Mouse (Mus musculus) spleen, adult 2 months (tissue): Measurements from ENCODE around the gene Immp2l. TPM values are rescaled to one million over a fixed set of nuclear protein-coding genes. Genes with fewer than 3 reads are reported as not detected.
A peak's percentile ranks its signal among the peaks of the same experiment; 100 is the strongest.

Experiments
- DNase-seq, 2 experiments: peaks; one replicate each; pipeline versions ENCODE4 v3.0.0 to v3.0.0-alpha.2; 2012 to 2021; ENCODE audit warnings: low spot score in 2 of 2, low read depth in 1 of 2
- H3K27ac ChIP-seq: fragments of 200-500 bp; 2 replicates; pipeline ENCODE4 v1.5.1; 2012; ENCODE audit warnings: low read length, inconsistent platforms; ENCODE audit not compliant: insufficient read depth
- H3K27me3 ChIP-seq: fragments of 200-500 bp; 2 replicates; pipeline ENCODE4 v1.6.1; 2012; ENCODE audit warnings: mild to moderate bottlenecking, moderate library complexity, low read length, inconsistent platforms; ENCODE audit not compliant: control insufficient read depth, insufficient read depth
- H3K36me3 ChIP-seq: fragments of 200-500 bp; 2 replicates; pipeline ENCODE4 v1.6.1; 2012; ENCODE audit warnings: mild to moderate bottlenecking, low read length, inconsistent platforms; ENCODE audit not compliant: control insufficient read depth, insufficient read depth
- H3K4me1 ChIP-seq: fragments of 200-500 bp; 2 replicates; pipeline ENCODE4 v1.6.1; 2011; ENCODE audit warnings: inconsistent platforms; ENCODE audit not compliant: control insufficient read depth, insufficient read depth, insufficient read length
- H3K4me3 ChIP-seq: fragments of 200-500 bp; 2 replicates; pipeline ENCODE4 v1.5.1; 2011; ENCODE audit warnings: mild to moderate bottlenecking, inconsistent platforms; ENCODE audit not compliant: insufficient read depth, insufficient read length; ENCODE audit errors: extremely low read depth
- CTCF ChIP-seq: fragments of 200-500 bp; IDR thresholded peaks from 2 replicates; pipeline ENCODE4 v1.5.1; 2011; ENCODE audit warnings: mild to moderate bottlenecking, inconsistent platforms; ENCODE audit not compliant: insufficient read depth, insufficient read length, insufficient replicate concordance; ENCODE audit errors: extremely low read depth
- POLR2A ChIP-seq: fragments of 200-500 bp; IDR thresholded peaks from 2 replicates; pipeline ENCODE4 v1.6.1; 2011; ENCODE audit warnings: low read depth, low read length, inconsistent platforms
- WGBS: fragments of 180-500 bp; shearing (Covaris S2); methylation state at CpG from one replicate; pipeline ENCODE4 v1.1.7; 2018; 5-methylcytosine and 5-hydroxymethylcytosine counted together
- polyA plus RNA-seq: library from polyadenylated mRNA; depleted of rRNA; stranded (reverse); fragments of >200 nt; gene quantifications from 2 replicates; pipeline ENCODE4 v1.2.3, GENCODE M21; 2012

Gene Immp2l
- polyA plus RNA-seq, 1 experiment = 3.0 TPM

DNA sequence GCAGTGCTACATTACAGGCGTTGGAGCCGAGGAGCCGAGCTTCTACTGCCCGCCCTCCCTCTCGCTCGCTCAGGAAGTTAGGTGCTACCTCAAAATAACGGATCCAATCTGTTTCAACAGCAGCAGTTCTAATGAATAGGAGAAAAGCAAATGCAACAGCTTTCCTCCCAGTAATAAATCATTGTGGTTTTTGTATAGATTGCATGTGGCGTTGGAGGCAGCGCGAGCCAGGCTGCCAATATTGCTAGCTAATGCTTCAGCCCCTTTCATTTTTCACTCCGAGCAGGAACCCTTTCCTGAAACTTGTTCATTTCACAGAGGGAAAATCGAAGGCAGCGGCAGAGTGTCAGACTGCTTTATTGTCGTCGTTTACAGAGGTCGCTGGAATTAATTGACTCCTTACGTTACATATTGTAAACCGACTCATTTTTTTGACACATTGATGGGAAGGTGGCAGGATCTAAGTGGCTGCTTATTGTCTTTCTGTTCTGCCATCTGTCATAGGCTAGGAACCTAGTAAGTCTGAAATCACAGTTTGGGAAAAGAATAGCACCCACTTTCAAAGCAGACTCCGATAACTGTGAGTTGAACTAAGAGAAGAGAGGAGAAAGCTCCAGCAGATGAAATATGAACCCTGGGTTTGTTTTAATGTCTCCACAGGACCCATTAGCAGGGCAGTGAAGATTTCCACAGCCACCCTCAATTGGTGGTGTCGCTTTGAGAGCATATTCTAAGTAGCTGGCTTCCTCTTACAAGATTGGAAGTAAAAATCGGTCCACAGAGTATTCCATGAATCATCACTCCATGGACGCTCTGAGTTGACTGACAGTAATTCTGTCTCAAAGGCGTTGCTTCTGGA lies 459.9 kb downstream of the Immp2l start:
- peaks cover 2% of the 10 kb centered on the region; the same call in 1 of the 2 replicates for H3K27me3 ChIP-seq
- TF ChIP-seq CTCF (no peak), POLR2A (no peak)
- H3K4me3 ChIP-seq = peak overlapping the region; percentile 17; the same call in 1 of the 2 replicates
- no peaks in the 10 kb centered on the region for H3K36me3 ChIP-seq
- no peak for DNase-seq
- WGBS = 10% methylated on average over 23 of the region's 23 CpGs
- H3K27ac ChIP-seq = no peak overlapping the region
- no peaks in the 10 kb centered on the region for H3K4me1 ChIP-seq

DNA sequence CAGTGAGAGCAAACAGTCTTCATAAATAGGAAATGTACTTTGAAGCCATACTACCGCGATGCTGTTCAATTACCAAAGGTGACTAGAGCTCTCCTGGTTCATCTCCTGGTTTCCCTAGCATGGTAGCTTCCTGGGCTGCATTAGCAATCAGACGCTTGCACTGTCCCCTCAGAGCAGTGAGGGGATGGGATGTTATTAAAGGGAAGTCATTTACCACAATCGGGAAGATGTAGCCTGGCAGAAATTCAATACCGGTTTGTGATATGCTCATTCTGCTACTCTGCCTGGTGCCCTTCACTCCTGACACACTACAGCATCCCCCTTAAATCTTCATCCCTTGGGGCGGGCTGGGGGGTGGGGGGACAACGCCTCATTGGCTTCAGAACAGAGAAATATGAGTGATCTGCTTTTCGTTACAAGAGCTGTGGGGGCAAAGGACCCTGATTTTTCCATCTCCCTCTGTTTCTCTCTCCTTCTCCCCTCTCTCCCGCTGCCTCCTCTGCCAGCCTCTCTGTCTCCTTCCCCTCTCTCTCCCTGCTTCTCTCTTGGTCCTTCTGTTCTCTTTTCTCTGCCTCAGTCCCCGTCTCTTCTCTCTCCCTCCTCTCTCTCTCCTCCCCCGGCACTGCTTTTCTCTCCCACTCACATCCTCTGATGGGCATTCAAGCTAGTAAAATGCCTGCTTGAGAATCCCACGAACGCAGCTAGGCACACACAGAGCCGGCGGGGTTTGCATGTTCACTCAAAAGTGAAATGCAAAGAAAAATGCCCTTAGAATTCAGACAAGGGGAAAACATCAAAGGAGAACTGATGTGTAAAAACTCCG lies 461.0 kb downstream of the Immp2l start:
- DNase-seq = no peak
- no peaks in the 10 kb centered on the region for H3K4me1 ChIP-seq
- H3K36me3 ChIP-seq = no peaks in the 10 kb centered on the region
- no peak for TF ChIP-seq CTCF
- no peak for TF ChIP-seq POLR2A
- no peak overlapping the region for H3K27ac ChIP-seq
- peaks cover 2% of the 10 kb centered on the region; the same call in 1 of the 2 replicates for H3K27me3 ChIP-seq
- 12% methylated on average over 16 of the region's 16 CpGs for WGBS
- peak overlapping the region; percentile 38; the same call in 1 of the 2 replicates for H3K4me3 ChIP-seq

DNA sequence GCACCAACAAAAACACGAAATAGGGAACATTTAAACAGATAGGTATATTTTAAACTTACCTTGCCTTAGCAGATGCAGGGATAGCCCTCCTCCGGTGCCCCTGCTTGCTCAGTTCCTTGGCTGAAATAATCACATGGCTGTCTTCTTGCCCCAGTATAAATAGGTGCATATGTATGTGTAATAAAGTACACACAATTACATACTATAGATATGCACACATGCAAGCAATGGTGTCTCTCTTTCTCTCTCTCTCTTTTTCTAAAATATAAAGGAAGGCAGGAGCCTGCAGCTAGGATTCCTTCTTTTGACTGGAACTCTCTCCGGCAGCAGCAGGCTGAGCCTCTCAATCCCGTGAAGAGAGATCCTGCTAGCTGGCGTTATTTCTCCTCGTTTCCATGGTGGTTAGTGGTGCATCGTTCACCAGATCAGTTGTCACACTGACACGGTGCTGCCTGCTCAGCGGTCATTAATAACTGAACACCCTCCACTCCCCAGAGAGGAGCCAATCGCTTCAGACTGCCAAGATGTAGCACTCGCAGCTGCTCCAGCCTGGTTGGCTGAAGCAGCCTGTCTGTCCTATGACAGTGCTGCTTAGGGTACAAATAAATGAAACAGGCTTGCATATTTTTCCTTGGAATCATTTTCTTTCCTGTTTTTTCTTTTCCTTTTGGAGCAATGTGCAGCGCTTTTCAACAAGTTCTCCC lies 461.8 kb downstream of the Immp2l start:
- TF ChIP-seq POLR2A (no peak), CTCF (no peak)
- Histone ChIP-seq H3K36me3 (no peaks in the 10 kb centered on the region), H3K27ac (no peak overlapping the region), H3K27me3 (peaks cover 2% of the 10 kb centered on the region; the same call in 1 of the 2 replicates), H3K4me3 (peak overlapping the region; percentile 30; the same call in 1 of the 2 replicates), H3K4me1 (no peaks in the 10 kb centered on the region)
- WGBS = 19% methylated on average over 12 of the region's 12 CpGs
- DNase-seq = no peak

- Histone ChIP-seq H3K4me3 (peak within 1 kb of the TSS; percentile 32; the same call in 1 of the 2 replicates), H3K27me3 (peaks cover 2% of the 10 kb centered on the region; the same call in 1 of the 2 replicates), H3K4me1 (no peaks in the 10 kb centered on the region), H3K27ac (0 out of 2 replicates have a peak within 1 kb of the TSS, but pooled peaks have one; percentile 22), H3K36me3 (no peaks in the 10 kb centered on the region)
- no peak for DNase-seq
- 88% methylated on average over 1 of the region's 1 CpGs for WGBS
- TF ChIP-seq CTCF = no peak
- no peak for TF ChIP-seq POLR2A
Measured at GRCm38 (mm10) chr12:41486331-41486730, 462.4 kb downstream of the Immp2l start, which contains the start of gene Lrrn3. Lrrn3 (minus strand) TSS chr12:41486431.

DNA sequence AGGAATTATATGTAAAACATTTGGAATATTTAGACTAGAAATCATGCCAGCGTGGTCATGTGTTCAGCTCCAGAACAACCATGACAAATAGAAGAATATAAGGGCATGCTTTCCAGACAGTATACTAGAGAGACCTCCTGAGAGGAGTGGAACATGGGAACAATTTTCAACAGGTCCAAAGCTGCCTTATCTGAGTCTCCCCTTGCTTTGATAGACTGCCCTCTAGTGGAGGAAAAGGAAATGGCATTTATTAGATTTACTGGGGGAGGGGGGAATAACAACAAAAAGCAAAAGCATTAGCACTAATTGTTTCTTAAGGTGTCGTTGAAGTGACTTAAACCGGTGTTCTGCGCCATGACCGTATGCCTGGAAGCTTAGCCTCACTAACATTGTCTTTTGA lies 463.1 kb downstream of the Immp2l start:
- Histone ChIP-seq H3K27me3 (peaks cover 2% of the 10 kb centered on the region; the same call in 1 of the 2 replicates), H3K27ac (no peak overlapping the region), H3K4me1 (no peaks in the 10 kb centered on the region), H3K36me3 (no peaks in the 10 kb centered on the region), H3K4me3 (no peak overlapping the region)
- DNase-seq = peak in 1 of 2 experiments; percentile 23
- WGBS = 45% methylated on average over 5 of the region's 5 CpGs
- TF ChIP-seq POLR2A = no peak
- 0 out of 2 replicates have a peak, but pooled peaks have one; percentile 7 for TF ChIP-seq CTCF

- TF ChIP-seq CTCF (0 out of 2 replicates have a peak, but pooled peaks have one; percentile 1), POLR2A (no peak)
- WGBS = 51% methylated on average over 10 of the region's 10 CpGs
- DNase-seq = peak in 1 of 2 experiments; percentile 20
- Histone ChIP-seq H3K4me1 (no peaks in the 10 kb centered on the region), H3K4me3 (no peak overlapping the region), H3K36me3 (no peaks in the 10 kb centered on the region), H3K27ac (no peak overlapping the region), H3K27me3 (no peaks in the 10 kb centered on the region)
Measured at GRCm38 (mm10) chr12:41494620-41495019, 470.7 kb downstream of the Immp2l start.
